Mouse (Mus musculus) kidney, postnatal 0 days (tissue): ENCODE measurements around the gene Nnat. TPM values are rescaled to one million over a fixed set of nuclear protein-coding genes. Genes with fewer than 3 reads are reported as not detected.

Source experiments
- ATAC-seq: fragments of 200-750 bp; cut with Nextera tagmentation; replicated peaks from 2 replicates; pipeline ENCODE4 v1.8.0; 2017; ENCODE audit warnings: low read depth, moderate number of reproducible peaks, moderate TSS enrichment, moderate library complexity; ENCODE audit not compliant: low FRiP score
- DNase-seq: peaks from one replicate; pipeline ENCODE4 v3.0.0-alpha.2; 2016; ENCODE audit warnings: low spot score
- H3K27ac ChIP-seq: fragments of 300-500 bp; sonication (generic); 2 replicates; pipeline ENCODE4 v1.5.1; 2014; ENCODE audit warnings: mild to moderate bottlenecking
- H3K27me3 ChIP-seq: fragments of 300-500 bp; sonication (generic); 2 replicates; pipeline ENCODE4 v1.6.1; 2014; ENCODE audit warnings: low read length, mixed read lengths; ENCODE audit not compliant: insufficient read depth
- H3K36me3 ChIP-seq: fragments of 300-500 bp; sonication (generic); 2 replicates; pipeline ENCODE4 v1.6.1; 2014; ENCODE audit warnings: low read length, mixed read lengths; ENCODE audit not compliant: insufficient read depth
- H3K4me1 ChIP-seq: fragments of 300-500 bp; sonication (generic); replicated peaks from 2 replicates; pipeline ENCODE4 v1.6.1; 2014; ENCODE audit warnings: antibody characterized with exemption, low read length, mixed read lengths; ENCODE audit not compliant: insufficient read depth
- H3K4me2 ChIP-seq: fragments of 300-500 bp; sonication (generic); 2 replicates; pipeline ENCODE4 v1.6.1; 2014; ENCODE audit warnings: mild to moderate bottlenecking, low read length, moderate library complexity, mixed read lengths
- H3K4me3 ChIP-seq: fragments of 300-500 bp; sonication (generic); replicated peaks from 2 replicates; pipeline ENCODE4 v1.5.1; 2014; ENCODE audit warnings: low read depth, low read length
- H3K9ac ChIP-seq: fragments of 300-500 bp; sonication (generic); 2 replicates; pipeline ENCODE4 v1.6.1; 2014; ENCODE audit warnings: low read depth, low read length
- H3K9me3 ChIP-seq: fragments of 300-500 bp; sonication (generic); replicated peaks from 2 replicates; pipeline ENCODE4 v1.6.1; 2016; ENCODE audit warnings: low read length, inconsistent platforms, mixed read lengths
- CTCF ChIP-seq: IDR thresholded peaks from 2 replicates; pipeline ENCODE4 v1.5.1; 2016; ENCODE audit warnings: antibody characterized with exemption, low read depth, mild to moderate bottlenecking, moderate library complexity
- WGBS: fragments of 180-500 bp; shearing (Covaris S2); extraction: QIAGEN DNeasy Blood & Tissue Kit; methylation state at CpG from one replicate; pipeline ENCODE4 v1.1.7; 2014; 5-methylcytosine and 5-hydroxymethylcytosine counted together
- polyA plus RNA-seq: library from polyadenylated mRNA; unstranded; fragments of >200 nt; fragmentation: Nextera tagmentation; extraction: Ambion mirVana; gene quantifications from 2 replicates; pipeline ENCODE4 v1.2.1, GENCODE M21; 2015

Nnat gene
- polyA plus RNA-seq, 1 experiment from 2014 or later = 80.4 TPM

GRCm38 (mm10) chr2:157546686-157547085 lies 13.2 kb upstream of the Nnat start:
- DNase-seq (no peak), ATAC-seq (no peak)
- H3K4me1 ChIP-seq = no peaks in the 10 kb centered on the region
- no peak overlapping the region for H3K4me3 ChIP-seq
- no peak overlapping the region for H3K4me2 ChIP-seq
- no peak for TF ChIP-seq CTCF
- H3K27me3 ChIP-seq = no peaks in the 10 kb centered on the region
- H3K9me3 ChIP-seq = no peaks in the 10 kb centered on the region
- H3K27ac ChIP-seq = no peak overlapping the region
- H3K36me3 ChIP-seq = peaks cover 15% of the 10 kb centered on the region; the same call in 1 of the 2 replicates
- no peak overlapping the region for H3K9ac ChIP-seq

- Histone ChIP-seq H3K4me1 (0 out of 2 replicates have a peak, but pooled peaks cover 4% of the 10 kb centered on the region), H3K9me3 (no peaks in the 10 kb centered on the region), H3K9ac (no peak overlapping the region), H3K36me3 (0 out of 2 replicates have a peak, but pooled peaks cover 13% of the 10 kb centered on the region), H3K4me2 (no peak overlapping the region), H3K4me3 (no peak overlapping the region), H3K27ac (no peak overlapping the region), H3K27me3 (no peaks in the 10 kb centered on the region)
- no peak for TF ChIP-seq CTCF
- WGBS = 74% methylated on average over 4 of the region's 4 CpGs
- no peak for ATAC-seq
- DNase-seq = no peak
Measured at GRCm38 (mm10) chr2:157550292-157550691, 9.6 kb upstream of the Nnat start.

- Histone ChIP-seq H3K4me3 (no peak overlapping the region), H3K9ac (no peak overlapping the region), H3K27me3 (no peaks in the 10 kb centered on the region), H3K4me1 (0 out of 2 replicates have a peak, but pooled peaks cover 7% of the 10 kb centered on the region), H3K36me3 (peaks cover 14% of the 10 kb centered on the region; the same call in 1 of the 2 replicates), H3K27ac (no peak overlapping the region), H3K9me3 (no peaks in the 10 kb centered on the region), H3K4me2 (no peak overlapping the region)
- 64% methylated on average over 10 of the region's 10 CpGs for WGBS
- no peak for DNase-seq
- no peak; the same call in 1 of the 2 replicates for ATAC-seq
- TF ChIP-seq CTCF = no peak
Measured at GRCm38 (mm10) chr2:157552158-157552886, 7.6 kb upstream of the Nnat start.

GRCm38 (mm10) chr2:157556074-157556698 lies 3.7 kb upstream of the Nnat start:
- H3K4me2 ChIP-seq = no peak overlapping the region
- DNase-seq (no peak), ATAC-seq (no peak)
- H3K27me3 ChIP-seq = no peaks in the 10 kb centered on the region
- no peak overlapping the region for H3K4me3 ChIP-seq
- H3K27ac ChIP-seq = no peak overlapping the region; the same call in 1 of the 2 replicates
- H3K9me3 ChIP-seq = peaks cover 6% of the 10 kb centered on the region; the same call in 1 of the 2 replicates
- WGBS = 59% methylated on average over 5 of the region's 5 CpGs
- H3K9ac ChIP-seq = no peak overlapping the region
- TF ChIP-seq CTCF = no peak
- peaks cover 7% of the 10 kb centered on the region; the same call in 1 of the 2 replicates for H3K36me3 ChIP-seq
- 0 out of 2 replicates have a peak, but pooled peaks cover 7% of the 10 kb centered on the region for H3K4me1 ChIP-seq

GRCm38 (mm10) chr2:157558051-157558450 lies 1.8 kb upstream of the Nnat start:
- Histone ChIP-seq H3K9me3 (peaks cover 10% of the 10 kb centered on the region; the same call in 1 of the 2 replicates), H3K36me3 (peaks cover 10% of the 10 kb centered on the region; the same call in 1 of the 2 replicates), H3K9ac (no peak overlapping the region), H3K4me2 (no peak overlapping the region), H3K4me1 (0 out of 2 replicates have a peak, but pooled peaks cover 7% of the 10 kb centered on the region), H3K27me3 (no peaks in the 10 kb centered on the region), H3K27ac (no peak overlapping the region), H3K4me3 (no peak overlapping the region)
- TF ChIP-seq CTCF = no peak
- no peak for ATAC-seq
- no peak for DNase-seq
- 85% methylated on average over 9 of the region's 9 CpGs for WGBS

GRCm38 (mm10) chr2:157558520-157558919 lies 1.4 kb upstream of the Nnat start:
- Histone ChIP-seq H3K9ac (no peak overlapping the region), H3K9me3 (peaks cover 10% of the 10 kb centered on the region; the same call in 1 of the 2 replicates), H3K36me3 (peaks cover 10% of the 10 kb centered on the region; the same call in 1 of the 2 replicates), H3K27me3 (no peaks in the 10 kb centered on the region), H3K27ac (no peak overlapping the region), H3K4me2 (no peak overlapping the region), H3K4me1 (0 out of 2 replicates have a peak, but pooled peaks cover 7% of the 10 kb centered on the region), H3K4me3 (no peak overlapping the region)
- peak; percentile 47; the same call in 1 of the 2 replicates for TF ChIP-seq CTCF
- no peak for DNase-seq
- WGBS = 73% methylated on average over 6 of the region's 6 CpGs
- no peak for ATAC-seq
